ENCODE assay signal across 8 mouse cellular contexts in genomic region chr2:151701231-151702145, GRCm38 (mm10). TPM values are rescaled to one million over a fixed set of nuclear protein-coding genes. Genes with fewer than 3 reads are reported as not detected.
A peak's percentile ranks its signal among the peaks of the same experiment; 100 is the strongest.
DNase-seq lines count a peak whose midpoint lies in the region; ATAC-seq lines count a peak whose summit lies in the region.

TSS of gene Tmem74b (plus strand) at chr2:151702008.

- peaks cover 6% of the 10 kb centered on the region; the same call in 1 of the 2 replicates for H3K36me3 ChIP-seq in forebrain, embryonic 13.5 days (ENCODE audit: poor library complexity, severe bottlenecking)
- H3K36me3 ChIP-seq in liver, embryonic 12.5 days, result no peaks in the 10 kb centered on the region

- 4% methylated on average over 23 of the region's 25 CpGs for WGBS in forebrain, embryonic 13.5 days
- WGBS in liver, embryonic 12.5 days (ENCODE audit: insufficient replicate concordance), result 7% methylated on average over 25 of the region's 25 CpGs

- H3K4me1 ChIP-seq in brown adipose tissue, adult 24 weeks (ENCODE audit: control insufficient read depth, insufficient read depth, insufficient read length, low read length), result 0 out of 2 replicates have a peak, but pooled peaks cover 3% of the 10 kb centered on the region
- peaks cover 20% of the 10 kb centered on the region for H3K4me1 ChIP-seq in forebrain, embryonic 13.5 days
- H3K4me1 ChIP-seq in liver, embryonic 12.5 days, result peaks cover 11% of the 10 kb centered on the region; the same call in 1 of the 2 replicates

- H3K4me3 ChIP-seq in brown adipose tissue, adult 24 weeks (ENCODE audit: insufficient read depth, low read depth, low read length), result peak within 1 kb of the TSS; percentile 58
- peak within 1 kb of the TSS; percentile 80 for H3K4me3 ChIP-seq in forebrain, embryonic 13.5 days
- peak within 1 kb of the TSS; percentile 54 for H3K4me3 ChIP-seq in liver, embryonic 12.5 days

- peak within 1 kb of the TSS; percentile 92 for H3K9ac ChIP-seq in forebrain, embryonic 13.5 days
- H3K9ac ChIP-seq in liver, embryonic 12.5 days, result peak within 1 kb of the TSS; percentile 57

- H3K27me3 ChIP-seq in forebrain, embryonic 13.5 days, result peaks cover 6% of the 10 kb centered on the region; the same call in 1 of the 2 replicates
- peaks cover 72% of the 10 kb centered on the region for H3K27me3 ChIP-seq in liver, embryonic 12.5 days (replicated peaks)

- DNase-seq in layer of hippocampus, postnatal 10 days (ENCODE audit: low spot score in 2 of 2), result no peak
- DNase-seq in layer of hippocampus, adult 9-11 months, result no peak
- no peak for DNase-seq in ovary, adult 18-20 months (ENCODE audit: low spot score)
- no peak for DNase-seq in right cerebral cortex, postnatal 14 days
- no peak for DNase-seq in thymus, postnatal 0 days (ENCODE audit: low spot score)

- H3K4me2 ChIP-seq in forebrain, embryonic 13.5 days, result peak within 1 kb of the TSS; percentile 94
- H3K4me2 ChIP-seq in liver, embryonic 12.5 days, result peak within 1 kb of the TSS; percentile 73

- H3K9me3 ChIP-seq in forebrain, embryonic 13.5 days (replicated peaks), result no peaks in the 10 kb centered on the region
- no peaks in the 10 kb centered on the region for H3K9me3 ChIP-seq in liver, embryonic 12.5 days (replicated peaks)

- no peak within 1 kb of the TSS for H3K27ac ChIP-seq in brown adipose tissue, adult 24 weeks (replicated peaks; ENCODE audit: low read depth, low read length)
- peak within 1 kb of the TSS; percentile 44 for H3K27ac ChIP-seq in forebrain, embryonic 13.5 days
- H3K27ac ChIP-seq in liver, embryonic 12.5 days, result no peak within 1 kb of the TSS

- ATAC-seq in forebrain, embryonic 13.5 days, result no peak; the same call in 1 of the 2 replicates
- no peak for ATAC-seq in liver, embryonic 12.5 days

RNA-seq across cellular contexts. Expression of gene Tmem74b, which starts in this region (rescaled TPM):
- total RNA-seq in layer of hippocampus, postnatal 10 days (2021), result 10 to 100 TPM; 10.3 to 11.5 TPM
- 0.75 TPM in 1 of 2 replicates, not detected in the other for polyA plus RNA-seq in brown adipose tissue, adult 24 weeks (2012; ENCODE audit: insufficient read depth, insufficient read length, missing spikeins)
- polyA plus RNA-seq in forebrain, embryonic 13.5 days (2015; fragmentation: Nextera tagmentation; extraction: Ambion mirVana), result 13.3 and 16.9 TPM in 2 replicates
- polyA plus RNA-seq in liver, embryonic 12.5 days (2016; fragmentation: Nextera tagmentation; extraction: Ambion mirVana), result 0.11 and 0.30 TPM in 2 replicates
- polyA plus RNA-seq in thymus, postnatal 0 days (2015; fragmentation: Nextera tagmentation; extraction: Ambion mirVana), result 0.25 and 0.46 TPM in 2 replicates
